Mouse (Mus musculus) brain, adult 2 months (tissue): ENCODE results near the gene Nrp2.

Experiments used
- DNase-seq: peaks from one replicate; pipeline ENCODE4 v3.0.0; 2011; ENCODE audit warnings: low read depth, low spot score

Gene Nrp2

DNA sequence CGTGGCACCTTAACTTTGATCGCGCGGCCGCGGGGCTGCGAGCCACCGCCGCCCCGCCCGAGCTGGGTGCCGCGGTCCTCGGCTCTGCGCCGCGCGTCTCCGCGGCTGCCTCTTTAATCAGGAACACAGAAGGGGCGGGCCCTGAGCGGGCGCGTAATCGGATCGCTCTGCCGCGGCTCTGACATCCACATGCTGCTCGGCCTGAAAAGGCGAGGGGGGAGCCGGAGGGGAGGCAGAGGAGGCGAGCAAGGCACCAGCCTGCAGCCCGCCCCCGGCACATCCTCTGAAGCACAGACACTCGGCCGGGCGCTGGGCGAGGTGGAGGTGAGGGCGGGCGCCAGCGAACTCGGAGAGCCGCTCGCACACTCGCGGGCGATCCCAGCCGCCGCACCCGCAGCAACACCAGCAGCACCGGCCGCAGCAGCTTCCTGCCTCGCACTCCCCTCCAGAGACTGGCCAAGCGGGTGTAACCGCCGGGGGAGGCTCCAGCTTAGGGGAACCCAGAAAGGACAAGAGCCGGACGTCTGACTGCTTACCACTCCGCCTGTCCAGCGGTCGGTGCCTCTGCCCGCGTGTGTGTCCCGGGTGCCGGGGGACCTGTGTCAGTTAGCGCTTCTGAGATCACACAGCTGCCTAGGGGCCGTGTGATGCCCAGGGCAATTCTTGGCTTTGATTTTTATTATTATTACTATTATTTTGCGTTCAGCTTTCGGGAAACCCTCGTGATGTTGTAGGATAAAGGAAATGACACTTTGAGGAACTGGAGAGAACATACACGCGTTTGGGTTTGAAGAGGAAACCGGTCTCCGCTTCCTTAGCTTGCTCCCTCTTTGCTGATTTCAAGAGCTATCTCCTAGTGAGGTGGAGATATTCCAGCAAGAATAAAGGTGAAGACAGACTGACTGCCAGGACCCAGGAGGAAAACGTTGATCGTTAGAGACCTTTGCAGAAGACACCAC, at the start of gene Nrp2:
Nrp2 (plus strand) TSS at position 128 of the 959 bp plus-strand sequence.
- DNase-seq: peak; percentile 91

DNA sequence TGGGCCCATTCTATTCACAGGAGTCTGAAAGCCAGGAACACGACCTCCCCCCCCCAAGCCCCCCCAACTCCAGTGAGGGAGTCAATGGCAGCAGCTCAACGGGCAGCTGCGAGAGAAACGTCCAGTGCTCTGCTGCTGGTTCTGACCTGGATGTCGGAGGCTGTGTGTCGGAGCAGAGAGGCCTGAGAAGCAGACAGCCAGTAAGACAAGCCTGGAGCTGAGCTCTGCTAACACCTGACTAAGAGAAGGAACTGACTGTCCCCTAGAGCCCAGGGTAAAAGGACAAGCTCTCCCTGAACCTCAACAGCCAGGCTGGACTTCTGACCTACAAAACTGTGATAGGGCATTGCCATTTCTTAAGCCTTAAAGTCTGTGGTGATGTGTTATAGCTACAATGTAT, 48.6 kb upstream of the Nrp2 start:
- DNase-seq: no peak

DNA sequence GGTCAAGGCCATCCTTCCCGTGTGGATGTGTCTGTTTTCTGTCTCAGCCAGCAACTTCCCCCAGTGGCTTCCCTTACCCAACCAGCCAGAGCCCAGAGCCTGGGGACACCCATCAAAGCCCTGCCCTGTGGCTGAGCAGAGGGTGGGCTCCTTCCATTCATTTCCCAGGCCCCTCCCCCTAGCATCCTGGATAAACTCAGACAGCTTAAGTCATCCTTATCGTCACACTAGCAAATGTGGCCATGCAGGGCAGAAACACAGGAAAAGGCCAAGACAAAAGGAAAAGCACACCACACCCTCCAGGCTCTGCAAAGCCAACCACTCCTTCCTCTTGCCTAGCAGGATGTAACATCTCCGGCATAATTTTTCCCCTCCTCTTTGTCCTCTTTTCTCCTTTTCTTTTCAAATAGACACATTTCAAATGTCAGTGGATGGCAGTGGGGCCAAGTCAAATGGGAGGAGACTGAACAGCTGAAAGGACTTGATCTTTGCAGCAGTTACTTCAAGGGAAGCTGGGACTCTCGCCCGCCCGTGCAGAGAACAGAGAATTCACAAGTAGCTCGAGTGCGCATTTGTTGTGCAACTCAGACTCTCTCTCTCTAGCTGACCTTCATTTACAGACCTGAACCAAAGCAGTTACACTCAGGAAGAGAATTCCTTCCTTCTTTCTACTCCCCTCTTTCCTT, 38.0 kb upstream of the Nrp2 start:
- DNase-seq: no peak

DNA sequence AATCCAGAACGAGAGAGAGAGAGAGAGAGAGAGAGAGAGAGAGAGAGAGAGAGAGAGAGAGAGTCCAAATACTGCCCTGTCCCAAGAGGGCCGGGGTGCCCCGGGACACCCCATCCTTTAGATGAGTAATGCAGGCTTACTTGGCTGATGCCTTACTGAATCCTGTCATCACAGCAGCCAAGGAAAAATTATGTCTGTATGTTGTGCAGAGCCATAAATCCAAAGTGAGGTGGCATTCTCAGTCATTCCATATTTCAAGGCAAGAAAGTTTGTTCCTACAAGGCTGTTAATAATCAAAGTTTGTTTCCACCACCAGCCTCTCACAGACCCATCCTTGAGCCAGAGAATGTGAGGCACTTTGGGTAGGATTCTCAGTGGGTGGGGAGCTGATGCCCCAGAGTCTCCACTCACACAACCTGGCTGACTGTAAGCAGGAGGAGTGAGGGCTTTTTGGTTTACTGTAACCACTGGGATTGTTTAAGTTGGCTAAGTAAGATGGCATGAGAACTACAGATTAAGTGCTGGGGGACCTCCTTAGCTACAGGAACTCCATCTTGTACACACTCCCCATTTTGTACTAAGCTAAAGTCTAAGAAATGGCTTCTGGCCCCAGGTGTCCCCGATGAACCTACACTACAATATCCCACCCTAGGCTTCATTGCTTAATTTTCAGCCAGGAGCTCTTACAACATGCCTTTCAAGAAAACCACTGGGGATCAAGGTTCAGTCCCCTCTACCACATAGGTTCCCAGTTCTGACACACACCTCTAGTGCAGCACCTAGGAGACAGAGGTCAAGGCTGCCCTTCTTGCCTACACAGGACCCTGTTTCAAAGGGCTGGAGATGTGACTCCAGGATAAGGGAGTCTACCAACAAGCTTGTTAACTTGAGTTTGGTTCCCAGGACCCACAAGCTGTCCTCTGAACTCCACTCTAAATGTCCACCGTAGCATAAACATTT, 37.0 kb upstream of the Nrp2 start:
- no peak for DNase-seq

DNA sequence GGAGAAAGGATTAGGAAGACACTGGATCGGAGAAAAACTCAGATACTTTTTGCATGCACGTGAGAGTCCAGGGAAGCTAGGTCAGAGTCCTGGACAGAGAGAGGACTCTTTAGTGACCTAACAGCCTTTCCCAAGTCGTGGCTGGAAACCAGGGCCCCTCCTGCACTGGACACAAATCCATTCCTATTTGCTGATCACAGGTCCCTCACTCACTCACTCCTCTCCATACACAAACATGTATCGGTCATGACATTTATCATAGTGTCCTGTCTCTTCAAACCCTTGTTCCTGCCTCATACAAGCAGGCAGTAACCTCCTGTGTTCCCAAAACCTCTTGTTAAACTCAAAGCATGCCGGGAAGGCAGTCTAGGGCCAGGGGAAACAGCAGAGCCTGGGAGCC, 36.3 kb upstream of the Nrp2 start:
- DNase-seq: no peak

DNA sequence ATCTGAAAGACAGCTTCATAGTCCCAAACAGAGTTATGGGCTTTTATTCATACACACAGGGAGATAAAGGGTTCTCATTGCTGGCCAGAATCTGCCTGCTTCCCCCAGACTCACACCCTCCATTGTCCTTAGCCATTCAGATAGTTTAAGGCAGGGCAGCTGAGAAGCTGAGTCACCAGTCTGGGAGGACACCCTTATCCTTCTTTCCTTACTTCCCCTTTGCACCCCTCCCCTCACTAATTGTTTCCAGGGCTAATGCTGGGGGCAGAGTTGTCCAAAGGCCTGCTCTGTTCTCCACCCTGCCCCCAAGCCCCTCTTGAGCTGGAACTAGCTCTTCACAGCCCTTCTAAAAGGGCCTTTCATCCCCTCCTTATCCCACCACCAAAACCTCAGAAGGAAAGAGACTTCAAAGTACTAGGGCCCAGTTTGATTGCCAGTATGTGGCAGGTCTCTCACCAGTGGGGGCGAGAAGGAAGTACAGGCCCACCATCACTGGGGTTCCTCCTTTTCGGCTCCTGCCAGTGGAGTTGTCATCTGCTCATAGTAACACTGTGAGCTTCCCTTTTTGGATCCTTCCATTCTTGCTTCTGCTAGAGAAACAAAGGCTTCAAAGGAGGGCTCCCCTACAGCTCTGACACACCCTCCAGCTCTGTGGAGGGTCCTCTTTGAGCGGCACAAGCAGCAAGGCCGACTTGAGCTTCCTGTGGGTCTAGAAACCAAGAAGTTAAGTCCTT, 24.3 kb upstream of the Nrp2 start:
- DNase-seq: no peak

DNA sequence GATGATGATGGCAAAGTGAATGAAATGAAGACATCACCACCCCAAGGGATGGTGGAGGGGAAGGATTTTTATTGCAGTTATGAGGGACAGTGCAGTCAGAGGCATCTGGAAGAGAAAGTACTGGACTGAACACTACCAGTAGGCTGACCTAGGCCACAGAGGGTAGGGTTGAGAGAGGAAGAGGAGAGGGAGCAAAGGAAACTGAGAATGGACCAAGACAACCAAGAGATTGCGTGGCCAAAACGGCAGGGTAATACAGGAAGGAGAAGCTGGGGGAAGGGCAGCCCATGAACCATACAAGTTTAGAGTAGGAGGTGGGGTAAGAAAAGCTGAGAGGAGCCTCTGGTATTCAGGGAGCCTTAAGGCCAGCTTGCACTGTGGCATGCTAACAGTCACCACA, 23.6 kb upstream of the Nrp2 start:
- DNase-seq: no peak

DNA sequence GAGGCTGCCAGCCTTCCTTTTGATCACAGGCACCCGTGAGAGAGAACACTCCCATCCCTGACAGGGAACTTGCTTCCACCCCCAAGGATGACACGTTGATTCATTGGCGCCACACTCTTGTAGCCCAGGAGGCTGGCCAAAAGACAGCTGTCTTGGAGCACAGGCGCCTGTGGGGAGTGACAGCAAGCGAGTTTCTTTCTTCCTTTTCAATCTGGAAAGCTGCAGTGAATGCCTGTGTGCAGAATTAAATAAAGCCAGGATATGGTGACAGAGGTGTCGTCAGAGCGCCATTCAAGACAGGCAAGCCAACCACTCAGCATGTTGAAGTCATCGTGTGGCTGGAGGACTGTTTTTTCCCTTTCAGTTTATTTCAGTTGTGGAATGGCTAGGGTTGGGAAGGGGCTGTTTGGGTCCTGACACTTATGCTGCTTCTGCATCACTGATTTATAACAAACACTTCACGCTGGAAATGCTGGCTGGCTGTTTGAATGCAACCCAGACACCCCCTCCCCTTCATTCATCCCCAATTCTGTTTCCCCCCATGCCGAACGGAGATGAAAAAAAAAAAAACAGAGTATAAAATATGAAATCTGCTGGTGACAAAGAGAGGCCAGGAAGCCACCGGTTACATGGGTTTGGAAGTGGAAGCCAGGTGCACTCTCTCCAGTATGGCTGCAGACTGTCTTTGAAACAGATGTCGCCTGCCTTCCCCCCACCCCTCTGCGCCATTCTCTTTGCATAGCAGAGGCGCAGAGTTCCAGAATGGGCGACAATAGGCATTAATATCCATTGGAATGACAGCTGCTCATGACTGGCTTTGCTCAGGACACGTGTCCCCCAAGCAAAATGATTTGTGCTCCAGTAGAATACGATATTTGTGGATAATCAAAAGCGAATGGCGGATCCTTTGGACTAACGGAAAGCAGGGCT, 20.4 kb upstream of the Nrp2 start:
- peak; percentile 50 for DNase-seq

DNA sequence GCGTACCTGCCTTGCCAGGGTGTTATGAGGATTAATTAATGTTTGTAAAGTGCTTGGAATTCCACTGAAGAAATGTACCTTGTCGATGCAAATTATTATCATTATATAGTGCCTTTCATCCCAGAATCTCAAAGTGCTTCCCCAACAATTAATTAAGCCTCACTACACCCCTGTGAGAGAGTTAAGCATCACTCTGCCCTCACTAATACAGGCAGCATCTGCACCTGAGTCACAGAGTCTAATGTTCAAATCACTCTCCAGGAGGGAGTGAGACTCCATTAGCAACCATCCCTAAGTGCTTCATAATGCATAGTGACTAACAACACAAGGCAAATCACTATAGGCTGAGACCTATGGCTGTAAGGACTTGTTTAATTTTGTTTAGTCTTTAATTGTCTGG, 19.6 kb upstream of the Nrp2 start:
- no peak for DNase-seq

DNA sequence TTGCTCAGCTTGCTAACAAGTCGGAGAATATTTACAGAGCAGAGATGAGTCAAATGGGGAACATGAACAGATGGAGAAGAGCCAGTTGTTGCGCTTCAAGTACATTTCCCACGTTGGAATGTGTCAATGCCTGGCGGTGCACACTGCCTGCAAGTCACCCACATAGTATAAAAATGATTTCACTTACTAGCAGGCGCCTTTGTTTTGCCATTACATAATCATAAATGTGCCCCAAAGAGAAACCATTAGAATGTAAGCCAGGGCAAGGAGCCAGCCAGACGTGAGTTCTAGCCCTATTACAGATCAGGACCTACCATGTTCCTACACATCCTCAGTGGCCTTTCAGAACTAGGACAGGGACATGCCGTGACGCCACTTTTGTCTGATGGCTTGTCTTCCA, 15.6 kb upstream of the Nrp2 start:
- peak; percentile 92 for DNase-seq

DNA sequence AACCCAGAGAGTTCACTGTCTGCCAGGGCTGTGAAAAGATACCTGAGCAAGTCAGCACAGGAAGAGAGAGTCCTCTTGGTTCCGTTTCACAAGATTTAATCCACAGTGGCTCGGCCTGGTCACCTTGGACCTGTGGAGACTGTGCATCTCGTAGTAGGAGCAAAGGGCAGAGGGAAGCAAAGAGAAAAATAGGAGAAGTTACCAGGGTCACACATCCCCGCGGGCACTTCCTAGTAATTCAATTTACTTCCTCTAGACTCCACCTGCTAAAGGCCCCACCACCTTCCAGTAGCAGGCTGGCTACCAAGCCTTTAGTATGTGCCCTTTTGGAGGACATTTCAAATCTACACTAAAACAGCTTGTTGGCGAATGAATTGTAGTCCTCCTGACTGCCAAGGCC, 11.9 kb upstream of the Nrp2 start:
- DNase-seq: no peak

DNA sequence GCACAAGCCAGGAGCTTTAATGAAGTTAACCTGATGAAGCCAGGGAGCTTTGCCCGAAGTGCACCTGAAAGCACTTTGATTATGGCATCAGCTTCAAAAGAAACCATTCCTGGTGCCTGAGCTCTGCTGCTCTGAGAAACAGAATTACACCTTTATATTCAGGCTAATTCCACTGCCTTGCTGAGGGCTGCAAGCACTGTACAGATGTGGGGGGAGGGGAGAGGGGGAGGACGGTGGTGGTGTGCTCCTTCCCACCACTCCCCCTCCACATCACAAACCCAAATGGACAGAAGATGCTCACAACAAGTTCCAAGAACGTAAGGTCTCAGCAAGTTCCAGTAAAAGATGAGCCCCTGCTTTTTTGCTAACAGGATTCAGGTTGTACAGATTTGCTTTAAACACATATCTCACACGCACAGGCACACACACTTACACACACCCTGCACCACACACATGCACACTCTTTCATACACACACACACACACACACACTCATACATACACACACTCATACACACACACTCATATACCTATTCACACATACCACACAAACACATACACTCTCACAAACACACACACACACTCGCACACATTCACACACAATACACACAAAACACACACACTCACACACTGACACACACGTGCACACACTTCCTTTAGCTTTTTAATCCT, 6.6 kb upstream of the Nrp2 start:
- DNase-seq: no peak

DNA sequence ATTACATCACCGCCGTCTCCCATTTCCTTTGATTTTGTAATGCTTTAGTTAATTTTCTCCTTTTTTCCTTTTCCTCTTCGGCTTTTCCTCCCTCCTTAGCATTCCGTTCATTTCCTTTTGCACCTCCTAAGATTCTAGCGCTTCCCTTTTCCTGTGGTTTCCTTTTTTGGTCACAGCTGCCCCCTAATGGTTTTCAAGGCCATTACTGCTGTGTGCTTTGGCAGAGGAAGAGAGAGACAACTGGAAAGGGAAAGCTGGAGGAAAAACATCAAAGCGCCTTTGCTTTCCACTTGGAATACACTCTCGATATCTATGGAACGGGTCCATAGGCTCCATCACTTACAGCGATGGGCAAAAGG, 6.1 kb upstream of the Nrp2 start:
- peak; percentile 81 for DNase-seq

DNA sequence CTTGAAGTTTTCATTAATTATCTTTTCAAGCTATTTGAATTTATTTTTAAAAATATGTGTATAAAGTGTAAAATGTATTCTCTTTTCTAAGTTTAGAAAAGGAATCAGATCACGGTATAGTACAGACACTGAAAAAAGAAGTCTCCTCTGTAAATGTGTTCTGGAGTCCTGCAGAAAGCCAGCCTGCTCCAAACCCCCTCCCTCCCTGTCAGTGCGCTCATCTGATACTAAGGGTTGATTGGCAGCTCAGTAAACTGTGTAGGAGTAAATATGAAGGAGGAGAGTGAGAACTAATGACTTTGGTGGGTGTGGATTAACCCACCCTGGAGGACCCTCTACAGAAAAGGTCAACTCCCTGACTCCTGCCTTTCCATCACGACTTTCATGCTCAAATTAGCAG, 5.7 kb upstream of the Nrp2 start:
- DNase-seq: no peak

DNA sequence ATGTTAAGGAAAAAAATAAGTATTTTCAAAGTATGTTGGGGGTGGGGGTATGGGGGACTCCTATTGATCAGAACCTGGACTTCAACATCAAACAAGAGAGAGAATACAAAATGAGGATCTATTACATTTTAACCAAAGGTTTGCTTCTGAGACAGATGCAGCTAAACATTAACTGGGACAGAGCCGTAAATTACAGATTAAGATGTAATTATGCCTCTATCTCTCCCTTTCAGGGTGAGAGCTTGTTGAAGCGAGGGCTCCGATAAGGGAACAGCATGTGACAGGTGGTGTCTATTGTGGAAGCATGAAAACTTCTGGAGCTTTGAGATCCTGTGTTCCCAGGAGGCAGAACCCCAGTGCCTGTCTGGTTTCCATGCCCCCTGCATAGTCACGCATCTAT, 3.3 kb upstream of the Nrp2 start:
- DNase-seq: no peak

DNA sequence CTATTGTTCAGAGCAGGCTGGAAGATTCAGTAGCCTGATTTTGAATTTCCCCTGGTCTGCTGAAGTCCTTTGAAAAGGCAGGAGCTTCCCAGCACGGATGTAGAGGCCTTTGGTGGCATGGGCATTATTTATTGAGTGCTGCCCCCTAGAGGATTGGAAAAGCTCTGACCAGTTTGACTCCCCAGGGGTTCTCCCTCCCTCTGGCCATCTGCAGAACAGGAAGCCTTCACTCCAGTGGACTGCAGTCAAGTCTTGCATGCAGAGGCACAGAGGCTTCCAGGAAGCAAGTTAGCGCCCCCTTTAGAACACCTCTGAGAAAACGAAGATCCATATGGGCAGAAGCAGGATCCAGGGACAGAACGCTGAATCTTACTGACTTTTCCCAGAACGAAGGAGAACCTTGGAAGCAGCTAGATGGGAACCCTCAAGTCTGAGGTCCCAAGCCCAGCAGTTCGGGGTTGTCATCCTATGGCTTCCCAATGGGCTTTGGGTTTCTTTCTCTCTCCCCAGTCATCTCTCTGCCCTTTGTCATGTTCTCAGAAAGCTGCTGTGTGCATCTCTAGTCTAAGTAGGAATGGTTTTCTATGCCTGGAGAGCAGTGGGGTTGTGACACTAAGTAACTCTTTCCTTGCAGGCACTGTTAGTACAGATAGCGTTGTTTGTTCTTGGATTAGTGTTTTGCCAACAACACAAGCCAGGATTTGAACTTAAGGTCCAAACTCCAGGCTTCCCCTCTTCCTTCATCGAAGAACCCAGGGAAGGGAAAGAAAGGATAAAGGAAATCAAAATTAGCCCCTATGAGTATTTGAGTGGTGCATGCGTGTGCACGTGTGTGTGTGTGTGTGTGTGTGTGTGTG, 1.8 kb upstream of the Nrp2 start:
- DNase-seq: peak; percentile 93

DNA sequence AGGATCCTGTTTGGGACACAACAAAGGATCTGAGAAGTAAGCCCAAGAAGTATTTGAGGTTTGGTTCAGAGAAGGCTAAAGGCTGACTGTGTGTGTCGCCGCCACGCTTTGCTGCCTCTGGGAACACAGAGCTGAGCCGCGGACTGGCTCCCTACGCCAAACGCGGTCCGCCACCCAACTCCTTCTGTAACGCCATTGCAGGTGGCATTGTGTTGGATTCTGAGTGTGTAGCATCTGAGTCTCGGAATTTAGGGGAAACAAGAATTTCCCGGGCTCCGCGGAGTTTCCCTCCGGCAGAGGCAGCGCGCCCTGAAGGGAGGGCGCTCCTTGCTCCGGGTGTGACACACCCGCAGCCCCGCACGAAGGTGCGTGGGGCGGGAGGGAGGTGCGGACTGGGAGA, 342 bp upstream of the Nrp2 start:
- peak; percentile 40 for DNase-seq

DNA sequence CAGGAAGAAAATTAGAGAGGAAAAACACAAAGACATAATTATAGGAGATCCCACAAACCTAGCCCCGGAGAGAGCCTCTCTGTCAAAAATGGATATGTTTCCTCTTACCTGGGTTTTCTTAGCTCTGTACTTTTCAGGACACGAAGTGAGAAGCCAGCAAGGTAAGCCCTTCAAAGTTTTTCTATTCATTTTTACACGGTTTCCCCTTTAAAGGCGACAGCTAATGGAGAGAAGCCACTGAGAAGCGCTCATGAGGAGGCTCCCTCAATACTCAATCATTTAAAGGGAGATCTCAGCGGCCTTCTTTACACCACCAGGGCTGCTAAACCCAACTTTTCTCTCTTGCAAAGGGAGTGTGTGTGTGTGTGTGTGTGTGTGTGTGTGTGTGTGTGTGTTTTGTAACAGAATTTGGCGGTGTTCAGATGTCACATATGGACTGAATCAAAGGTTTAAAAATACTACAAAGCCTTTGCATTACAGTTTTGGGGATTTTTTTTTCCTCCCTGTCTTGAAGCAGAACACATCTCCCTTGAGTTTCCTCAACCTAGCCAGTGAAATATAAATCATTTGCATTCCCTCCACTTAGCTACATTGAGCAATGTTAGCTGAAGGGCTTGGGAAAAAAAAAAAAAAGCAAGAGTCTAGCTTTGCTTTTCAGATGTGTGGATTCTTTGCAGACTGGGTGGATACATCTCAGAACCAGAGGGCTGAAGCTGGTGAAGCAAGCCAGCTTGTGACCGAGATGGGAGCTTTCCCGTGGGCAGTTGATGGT, 1.2 kb downstream of the Nrp2 start:
- peak; percentile 44 for DNase-seq
